Mouse (Mus musculus) thymus, adult 18-20 months (tissue): ENCODE data around the gene Psmb4.
"Not testable (repeated sequence)": the region's sequence is repeated elsewhere in the genome, so short reads cannot be mapped to it uniquely, and the experiment has no call there.

Experiments used
- DNase-seq, 2 experiments: peaks; one replicate each; pipeline ENCODE4 v3.0.0; 2022; ENCODE audit warnings: mixed read lengths in 2 of 2

The Psmb4 gene

GRCm38 (mm10) chr3:94886316-94887224, at the start of gene Psmb4:
TSS of gene Psmb4 (minus strand) at chr3:94886961.
- DNase-seq: peak; percentile 61 to 72

DNA sequence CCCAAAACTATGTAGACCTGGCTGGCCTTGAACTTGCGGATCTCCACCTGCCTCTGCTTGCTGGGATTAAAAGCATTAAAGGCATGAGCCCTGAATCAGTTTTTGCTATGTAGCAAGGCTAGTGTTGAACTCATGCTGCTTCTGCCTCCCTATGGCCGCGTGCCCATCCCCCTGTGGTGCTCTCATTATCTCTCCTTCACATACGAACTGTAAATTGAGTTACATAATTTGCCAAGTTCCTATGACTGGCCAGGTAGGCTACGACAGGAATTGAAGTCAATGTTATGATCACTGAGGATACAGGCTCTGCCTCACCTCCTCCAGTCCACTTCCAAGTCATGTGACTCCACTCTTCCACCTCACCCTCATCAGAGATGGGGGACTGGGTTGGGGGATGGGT, 49.4 kb upstream of the Psmb4 start:
- DNase-seq: not testable (repeated sequence)

GRCm38 (mm10) chr3:94935332-94935731, 48.6 kb upstream of the Psmb4 start:
- DNase-seq: not testable (repeated sequence)

DNA sequence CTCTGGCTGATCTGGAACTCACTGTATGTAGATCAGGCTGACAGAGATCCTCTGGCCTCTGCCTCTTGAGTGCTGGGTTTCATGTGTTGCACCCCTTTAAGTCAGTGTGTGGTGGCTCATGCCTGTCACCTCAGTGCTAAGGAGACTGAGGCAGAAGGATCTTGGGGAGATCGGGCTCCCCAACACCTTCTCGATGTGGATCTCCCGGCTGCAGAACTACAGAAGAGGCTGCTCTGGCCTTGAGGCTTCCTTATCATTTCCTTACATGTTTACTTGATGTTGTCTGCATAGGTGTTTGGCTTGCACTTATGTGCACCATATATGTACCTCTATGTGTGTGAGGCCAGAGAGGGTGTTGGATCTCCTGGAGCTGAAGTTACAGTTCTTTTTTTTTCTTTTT, 47.8 kb upstream of the Psmb4 start:
- DNase-seq: not testable (repeated sequence)

DNA sequence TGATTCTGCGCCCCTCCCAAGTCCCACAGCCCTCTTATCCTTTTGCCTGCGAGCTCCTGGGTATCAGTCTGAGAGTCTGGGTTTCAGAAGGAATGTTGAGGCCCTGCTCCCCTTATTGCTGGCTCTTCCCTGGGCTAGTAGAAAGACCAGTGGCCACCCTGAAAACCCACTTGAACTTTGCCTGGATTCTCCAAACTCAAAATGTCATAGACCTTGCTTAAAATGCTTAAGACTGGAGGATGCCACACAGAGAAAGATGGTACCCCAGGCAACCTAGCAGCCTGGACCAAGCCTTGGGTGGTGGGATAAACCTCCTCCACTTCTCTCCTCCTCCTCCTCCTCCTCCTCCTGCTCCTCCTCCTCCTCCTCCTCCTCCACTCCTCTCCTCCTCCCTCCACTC, 46.8 kb upstream of the Psmb4 start:
- not testable (repeated sequence) for DNase-seq

GRCm38 (mm10) chr3:94932809-94933564, 46.2 kb upstream of the Psmb4 start, which contains the start of gene Selenbp1:
TSS of gene Selenbp1 (plus strand) at chr3:94933056.
- no peak for DNase-seq

GRCm38 (mm10) chr3:94932279-94932678, 45.5 kb upstream of the Psmb4 start:
- DNase-seq: not testable (repeated sequence)

- not testable (repeated sequence) for DNase-seq
Measured at GRCm38 (mm10) chr3:94931427-94932082, 44.8 kb upstream of the Psmb4 start.

- DNase-seq: not testable (repeated sequence)
Measured at GRCm38 (mm10) chr3:94930386-94931266, 43.9 kb upstream of the Psmb4 start.

DNA sequence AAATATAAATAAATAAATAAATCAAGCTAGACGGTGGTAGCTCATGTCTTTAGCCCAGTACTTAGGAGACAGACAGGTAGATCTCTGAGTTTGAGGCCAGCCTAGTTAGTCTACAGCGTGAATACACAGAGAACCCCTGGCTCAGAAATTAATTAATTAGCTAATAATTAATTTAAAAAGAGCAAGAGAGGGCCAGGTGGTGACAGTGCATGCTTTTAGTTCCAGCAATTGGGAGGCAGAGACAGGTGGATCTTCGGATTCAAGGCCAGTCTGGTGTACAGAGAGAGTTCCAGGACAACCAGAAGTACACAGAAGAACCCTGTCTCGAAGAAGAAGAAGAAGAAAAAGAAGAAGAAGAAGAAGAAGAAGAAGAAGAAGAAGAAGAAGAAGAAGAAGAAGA, 42.2 kb upstream of the Psmb4 start:
- not testable (repeated sequence) for DNase-seq

DNA sequence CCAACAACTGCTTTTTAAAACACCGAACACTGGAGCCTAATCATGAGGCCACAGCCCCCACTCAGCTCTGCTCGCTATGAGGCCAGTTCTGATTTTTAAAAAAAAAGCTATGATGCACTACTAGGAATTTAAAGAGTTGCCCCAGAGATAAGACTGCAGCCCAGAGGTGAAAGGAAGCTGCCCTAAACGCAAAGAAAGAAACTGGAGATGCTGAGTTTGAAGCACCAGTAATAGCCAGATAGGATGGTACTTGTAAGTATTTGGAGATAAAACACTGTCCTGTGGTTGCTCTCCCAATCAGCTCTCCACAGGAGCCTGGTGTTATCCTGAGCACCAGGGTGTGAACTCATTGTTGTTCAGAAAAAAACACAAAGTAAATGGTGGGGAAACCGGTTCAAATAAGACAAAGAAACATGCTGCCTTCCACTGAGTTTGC, 39.6 kb upstream of the Psmb4 start:
- not testable (repeated sequence) for DNase-seq

DNA sequence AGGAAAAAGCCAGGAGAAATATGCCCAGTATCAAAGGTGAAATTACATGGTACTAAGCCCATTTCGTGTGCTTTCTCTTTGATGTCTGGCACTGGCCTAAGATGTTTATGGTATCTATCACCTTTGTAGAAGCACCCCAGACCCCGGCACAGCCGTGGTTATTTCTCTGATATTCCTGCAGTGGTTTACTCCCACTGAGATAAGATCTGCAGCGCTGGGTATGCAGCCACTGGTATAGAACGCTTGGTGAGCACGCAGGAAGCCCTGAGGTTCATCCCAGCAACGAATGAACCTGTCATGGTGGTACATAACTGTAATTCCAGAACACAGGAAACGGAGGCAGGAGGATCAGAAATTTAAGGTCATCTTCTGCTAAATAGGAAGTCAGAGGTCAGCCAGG, 37.9 kb upstream of the Psmb4 start:
- DNase-seq: no peak

- no peak for DNase-seq
Measured at GRCm38 (mm10) chr3:94922333-94922732, 35.6 kb upstream of the Psmb4 start.

- DNase-seq: no peak
Measured at GRCm38 (mm10) chr3:94921104-94921503, 34.3 kb upstream of the Psmb4 start.

DNA sequence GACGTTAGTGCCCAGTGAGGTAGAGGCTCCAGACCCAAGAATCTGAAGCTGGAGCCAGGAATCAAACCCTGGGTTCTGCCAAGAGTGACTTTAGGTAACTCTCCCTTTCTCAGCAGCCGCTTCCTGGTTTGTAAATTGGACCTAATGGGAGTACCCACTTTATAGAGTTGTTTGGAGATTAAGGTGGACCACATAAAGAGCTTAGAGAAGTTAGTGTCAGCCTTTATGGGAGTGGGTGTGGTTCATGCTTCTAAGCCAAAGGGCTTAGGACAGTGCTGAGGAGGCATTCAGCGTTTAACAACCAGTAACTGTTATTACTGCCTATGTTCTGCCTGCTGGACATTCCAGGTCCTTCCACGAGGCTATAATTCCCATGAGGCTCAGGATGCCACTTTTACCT, 32.1 kb upstream of the Psmb4 start:
- no peak for DNase-seq

DNA sequence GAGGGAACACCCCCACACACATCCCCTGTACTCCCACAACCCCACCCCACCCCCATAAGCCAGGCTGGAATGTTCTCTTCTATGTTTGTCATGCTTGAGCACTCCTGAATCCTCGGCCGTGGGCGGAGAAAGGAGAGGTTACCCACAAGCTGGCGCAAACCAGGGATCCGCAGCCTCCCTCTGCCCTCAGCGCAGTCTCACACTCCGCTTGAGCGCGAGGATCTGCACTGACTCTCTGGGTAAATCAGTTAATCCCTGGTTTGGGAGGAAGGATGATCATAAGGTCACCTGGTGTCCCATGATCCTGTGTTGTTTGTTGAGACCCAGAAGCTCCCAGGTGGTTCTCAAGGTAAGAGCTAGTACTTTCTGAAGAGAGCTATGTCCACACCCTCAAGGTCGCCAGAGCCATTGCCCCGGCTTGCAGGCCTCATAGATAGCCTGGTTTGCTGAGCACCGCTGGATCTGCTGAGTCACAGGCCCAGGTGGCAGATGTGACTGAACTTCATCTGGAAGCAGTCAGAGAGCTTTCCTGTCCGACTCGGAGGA, 31.1 kb upstream of the Psmb4 start:
- no peak for DNase-seq

- DNase-seq: peak in 1 of 2 experiments; percentile 16
Measured at GRCm38 (mm10) chr3:94915903-94916741, 29.4 kb upstream of the Psmb4 start.

DNA sequence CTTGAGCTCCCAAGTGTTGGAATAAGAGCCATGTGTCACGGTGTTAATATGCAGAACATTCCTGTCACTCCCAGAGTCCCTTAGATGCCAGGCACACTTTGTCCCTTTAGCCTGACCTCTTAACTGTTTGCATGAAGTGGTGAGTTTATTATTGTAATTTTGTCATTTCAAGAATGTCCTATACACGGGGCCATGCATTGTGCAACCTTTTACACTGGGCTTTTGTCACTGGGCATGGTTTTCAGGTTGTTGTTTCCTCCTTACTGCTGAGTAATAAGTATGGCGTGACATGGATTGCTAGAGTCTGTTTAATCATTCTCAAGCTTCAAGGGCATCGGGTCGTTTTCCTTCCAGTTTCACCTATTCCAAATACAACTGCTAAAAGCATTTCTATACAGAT, 27.0 kb upstream of the Psmb4 start:
- no peak for DNase-seq

DNA sequence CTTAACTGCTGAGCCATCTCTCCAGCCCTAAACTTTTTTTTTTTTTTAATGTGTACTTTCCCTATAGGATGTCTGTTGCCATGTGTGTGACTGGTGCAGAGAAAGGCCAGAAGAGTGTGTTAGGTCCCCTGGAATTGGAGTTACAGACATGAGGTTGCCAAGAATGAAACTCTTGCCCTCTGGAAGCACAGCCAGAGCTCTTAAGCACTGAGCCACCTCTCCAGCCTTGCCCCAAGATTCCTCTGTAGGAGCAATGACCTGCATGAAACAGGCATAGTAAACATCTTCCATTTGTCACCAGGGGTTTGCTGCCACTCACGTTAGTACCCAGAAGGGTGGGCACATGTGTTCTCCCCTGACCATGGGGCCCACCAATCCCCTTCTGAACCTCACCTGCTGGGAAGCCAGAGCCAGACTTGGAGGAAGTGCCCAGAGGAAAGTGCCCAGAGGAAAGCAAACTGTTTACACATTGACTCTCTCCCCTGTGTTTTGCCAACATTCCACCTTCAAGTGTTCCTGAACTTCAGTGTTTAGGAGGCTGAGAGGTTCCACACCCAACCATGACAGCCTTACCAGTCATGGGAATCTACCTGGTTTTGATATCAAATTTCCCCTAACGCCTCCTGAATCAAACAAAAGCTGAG, 24.4 kb upstream of the Psmb4 start:
- DNase-seq: no peak

DNA sequence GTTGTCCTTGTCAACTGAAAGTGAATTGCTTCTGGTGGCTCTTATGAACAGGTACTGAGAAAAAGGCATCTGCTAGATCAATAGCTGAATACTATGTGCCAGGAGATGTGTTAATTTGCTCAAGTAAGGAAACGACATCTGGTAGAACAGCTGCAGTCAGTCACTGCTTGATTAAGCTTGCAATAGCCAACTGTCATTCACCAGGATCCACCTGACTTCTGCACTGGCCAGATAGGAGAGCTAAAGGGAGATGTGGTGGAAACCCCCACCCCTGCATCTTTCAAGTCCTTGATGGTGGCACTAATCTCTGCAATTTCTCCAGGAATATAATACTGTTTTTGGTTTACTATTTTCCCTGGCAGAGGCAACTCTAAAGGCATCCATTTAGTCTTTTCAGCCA, 19.7 kb upstream of the Psmb4 start:
- DNase-seq: no peak
